Mouse (Mus musculus): ENCODE data around the gene Sycp3. TPM values are rescaled to one million over a fixed set of nuclear protein-coding genes. Genes with fewer than 3 reads are reported as not detected.

Sycp3 gene
- total and polyA plus RNA-seq, 3 experiments, result not detected

DNA sequence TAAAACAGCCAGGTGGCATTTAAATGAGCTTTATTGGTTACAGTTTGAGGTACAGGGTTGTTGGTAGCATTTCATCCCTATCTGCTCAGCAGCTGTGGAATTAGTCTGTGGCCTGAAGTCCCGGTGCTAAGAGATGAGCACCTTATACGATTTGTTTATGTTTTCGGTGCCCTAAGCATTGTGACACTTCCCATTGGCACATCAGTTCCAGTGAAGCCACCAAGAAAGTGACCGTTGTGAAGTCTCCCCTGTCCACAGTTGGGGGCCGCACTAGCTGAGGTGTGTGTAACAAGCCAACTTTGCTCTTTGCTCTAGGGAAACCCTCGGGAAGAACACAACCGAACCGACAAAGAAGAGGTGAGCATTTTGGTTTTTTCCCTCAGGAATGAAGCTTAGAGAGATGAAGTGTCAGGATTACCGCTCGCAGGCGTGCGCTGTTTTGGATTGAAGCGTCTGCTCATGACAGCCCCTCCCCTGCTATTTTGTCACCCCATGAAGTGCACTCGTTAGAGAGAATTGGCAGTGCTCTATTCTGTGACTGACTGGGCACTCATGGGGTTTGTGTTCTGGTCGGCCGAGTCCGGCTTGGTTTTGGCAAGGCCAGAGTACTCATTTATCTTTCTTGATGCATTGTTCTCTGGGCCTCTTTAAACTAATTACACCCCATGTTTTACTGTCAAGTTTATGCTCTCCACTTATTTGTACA, 46.9 kb upstream of the Sycp3 start:
- peaks cover 0 to 6% of the 10 kb centered on the region in 2 experiments; a peak in 2 of 4 replicates for H3K36me3 ChIP-seq (ENCODE audit: control insufficient read depth in 1 of 2, insufficient read depth in 2 of 2, low read length in 2 of 2)
- no peak for DNase-seq (ENCODE audit: low read depth, low spot score)
- H3K9ac ChIP-seq (ENCODE audit: control insufficient read depth, low read depth, low read length, poor library complexity, severe bottlenecking), result no peak overlapping the region
- H3K27me3 ChIP-seq (ENCODE audit: control insufficient read depth in 1 of 2, insufficient read depth in 2 of 2, low read length in 2 of 2), result no peaks in the 10 kb centered on the region
- no peak for TF ChIP-seq GATA1 (IDR thresholded peaks at IDR 0.05; ENCODE audit: low read depth, low read length)
- TF ChIP-seq CHD1 (IDR thresholded peaks at IDR 0.05; ENCODE audit: low read depth, low read length), result no peak
- no peak for TF ChIP-seq TBP (IDR thresholded peaks at IDR 0.05; ENCODE audit: low read depth, low read length)
- no peak for TF ChIP-seq ETS1 (IDR thresholded peaks at IDR 0.05; ENCODE audit: low read depth, low read length)
- no peaks in the 10 kb centered on the region for H3K79me2 ChIP-seq (ENCODE audit: control insufficient read depth, insufficient read depth, low read length, poor library complexity)
- no peak overlapping the region for H3K4me3 ChIP-seq (ENCODE audit: control insufficient read depth in 1 of 2, insufficient read depth in 1 of 2, low read depth in 2 of 2, low read length in 2 of 2)
- H3K9me3 ChIP-seq (replicated peaks; ENCODE audit: insufficient read depth, low read length), result no peaks in the 10 kb centered on the region
- H3K27ac ChIP-seq (ENCODE audit: control insufficient read depth, low read depth, low read length), result no peak overlapping the region
- H3K4me1 ChIP-seq (ENCODE audit: control insufficient read depth in 1 of 2, insufficient read depth in 2 of 2, low read length in 2 of 2), result no peaks in the 10 kb centered on the region

DNA sequence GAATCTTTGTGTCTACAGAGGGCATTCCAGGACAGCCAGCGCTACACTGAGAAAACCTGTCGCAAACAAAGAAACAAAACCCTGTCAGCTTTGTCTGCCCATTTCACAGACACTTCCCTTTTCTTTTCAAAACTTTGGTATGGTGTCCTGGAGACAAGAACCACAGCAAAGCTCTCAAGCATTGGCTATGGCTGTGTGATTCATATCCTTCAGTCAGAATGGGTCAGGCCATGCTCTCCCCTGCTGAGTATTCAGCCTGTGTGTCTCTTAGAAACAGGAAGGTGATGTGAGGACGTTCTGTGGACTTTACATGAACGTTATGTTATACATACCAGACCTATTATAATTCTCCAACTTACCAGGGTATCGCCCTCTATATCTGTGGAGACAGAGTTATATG, 41.7 kb upstream of the Sycp3 start:
- Histone ChIP-seq H3K27ac (ENCODE audit: control insufficient read depth, low read depth, low read length) (no peak overlapping the region), H3K9ac (ENCODE audit: control insufficient read depth, low read depth, low read length, poor library complexity, severe bottlenecking) (no peak overlapping the region), H3K79me2 (ENCODE audit: control insufficient read depth, insufficient read depth, low read length, poor library complexity) (no peaks in the 10 kb centered on the region), H3K36me3 (ENCODE audit: control insufficient read depth in 1 of 2, insufficient read depth in 2 of 2, low read length in 2 of 2) (peaks cover 0 to 10% of the 10 kb centered on the region in 2 experiments; a peak in 2 of 4 replicates), H3K27me3 (ENCODE audit: control insufficient read depth in 1 of 2, insufficient read depth in 2 of 2, low read length in 2 of 2) (no peaks in the 10 kb centered on the region), H3K4me1 (ENCODE audit: control insufficient read depth in 1 of 2, insufficient read depth in 2 of 2, low read length in 2 of 2) (no peaks in the 10 kb centered on the region), H3K9me3 (replicated peaks; ENCODE audit: insufficient read depth, low read length) (no peaks in the 10 kb centered on the region), H3K4me3 (ENCODE audit: control insufficient read depth in 1 of 2, insufficient read depth in 1 of 2, low read depth in 2 of 2, low read length in 2 of 2) (no peak overlapping the region)
- no peak for TF ChIP-seq ZMIZ1 (IDR thresholded peaks at IDR 0.05; ENCODE audit: low read depth, low read length)
- no peak for TF ChIP-seq MAZ (IDR thresholded peaks at IDR 0.05; ENCODE audit: low read depth, low read length)
- no peak for TF ChIP-seq TAL1 (IDR thresholded peaks at IDR 0.05; ENCODE audit: low read length)
- no peak for TF ChIP-seq MAFK (IDR thresholded peaks at IDR 0.05; ENCODE audit: borderline replicate concordance, low read depth, low read length)
- no peak for TF ChIP-seq MYB (IDR thresholded peaks at IDR 0.05; ENCODE audit: low read depth, low read length)
- no peak for TF ChIP-seq UBTF (IDR thresholded peaks at IDR 0.05; ENCODE audit: borderline replicate concordance, insufficient read depth, low read depth, low read length)
- TF ChIP-seq POLR2A (IDR thresholded peaks at IDR 0.05; ENCODE audit: control insufficient read depth in 1 of 2, insufficient read depth in 1 of 2, low read depth in 1 of 2, low read length in 2 of 2, poor library complexity in 1 of 2), result no peak
- no peak for TF ChIP-seq POLR2AphosphoS5 (IDR thresholded peaks at IDR 0.05; ENCODE audit: borderline replicate concordance, low read depth, low read length)
- no peak for TF ChIP-seq NRF1 (IDR thresholded peaks at IDR 0.05; ENCODE audit: insufficient read depth, low read depth, low read length, poor library complexity, severe bottlenecking)
- no peak for DNase-seq (ENCODE audit: low read depth, low spot score)

GRCm38 (mm10) chr10:88420141-88420541, 39.2 kb upstream of the Sycp3 start:
- DNase-seq (ENCODE audit: low read depth, low spot score), result no peak
- Histone ChIP-seq H3K4me1 (ENCODE audit: control insufficient read depth in 1 of 2, insufficient read depth in 2 of 2, low read length in 2 of 2) (no peaks in the 10 kb centered on the region), H3K36me3 (ENCODE audit: control insufficient read depth in 1 of 2, insufficient read depth in 2 of 2, low read length in 2 of 2) (peaks cover 0 to 7% of the 10 kb centered on the region in 2 experiments; a peak in 2 of 4 replicates), H3K27ac (ENCODE audit: control insufficient read depth, low read depth, low read length) (no peak overlapping the region), H3K79me2 (ENCODE audit: control insufficient read depth, insufficient read depth, low read length, poor library complexity) (no peaks in the 10 kb centered on the region), H3K9me3 (replicated peaks; ENCODE audit: insufficient read depth, low read length) (no peaks in the 10 kb centered on the region), H3K27me3 (ENCODE audit: control insufficient read depth in 1 of 2, insufficient read depth in 2 of 2, low read length in 2 of 2) (no peaks in the 10 kb centered on the region), H3K9ac (ENCODE audit: control insufficient read depth, low read depth, low read length, poor library complexity, severe bottlenecking) (no peak overlapping the region), H3K4me3 (ENCODE audit: control insufficient read depth in 1 of 2, insufficient read depth in 1 of 2, low read depth in 2 of 2, low read length in 2 of 2) (no peak overlapping the region)
- no peak for TF ChIP-seq SMC3 (IDR thresholded peaks at IDR 0.05; ENCODE audit: low read depth, low read length)

All from MEL (cell line).